Mouse (Mus musculus): Measurements from ENCODE around the gene Robo1.

- no peak for TF ChIP-seq POLR2A (IDR thresholded peaks at IDR 0.05; ENCODE audit: borderline replicate concordance, low read depth, low read length)
- no peak for TF ChIP-seq CTCF (IDR thresholded peaks at IDR 0.05; ENCODE audit: low read depth, low read length)
Observed at GRCm38 (mm10) chr16:72720979-72721378, 412.9 kb downstream of the Robo1 start.
